Mouse (Mus musculus): ENCODE measurements around the gene Slc22a17.

DNA sequence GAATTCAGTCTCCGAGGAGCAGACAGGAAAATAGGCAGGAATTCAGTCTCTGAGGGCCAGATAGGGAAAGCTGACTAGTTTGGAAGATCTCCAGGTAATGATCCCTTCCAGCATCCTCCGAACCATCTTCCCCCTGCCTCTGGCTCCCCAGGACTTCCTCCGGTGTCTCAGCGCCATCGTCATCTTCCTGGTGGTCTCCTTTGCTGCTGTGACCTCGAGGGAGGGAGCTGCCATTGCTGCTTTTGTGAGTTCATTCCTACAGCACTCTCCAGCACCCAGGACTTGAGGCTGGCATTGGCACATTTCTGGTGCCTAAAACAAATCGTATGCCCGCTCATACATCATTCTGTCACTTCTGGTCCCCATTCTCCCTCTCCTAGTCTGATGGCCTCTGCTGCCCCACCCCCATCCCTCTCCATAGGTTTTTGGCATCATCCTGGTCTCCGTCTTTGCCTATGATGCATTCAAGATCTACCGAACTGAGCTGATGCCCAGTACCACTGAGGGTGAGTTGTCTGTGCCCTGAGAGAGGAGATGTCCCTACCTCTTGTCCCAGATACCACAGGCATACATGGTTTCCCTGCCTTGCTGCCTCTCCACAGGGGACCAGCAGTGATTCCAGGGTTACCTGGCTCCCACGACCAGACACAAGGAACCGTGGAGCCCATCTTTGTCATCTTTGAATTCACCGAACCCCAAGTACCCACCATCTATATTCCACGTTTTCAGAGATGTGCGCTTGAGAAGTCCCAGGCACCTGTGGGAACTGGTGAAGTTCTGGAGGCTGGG is 25.7 kb upstream of the Slc22a17 start:
- TF ChIP-seq TAL1 (IDR thresholded peaks at IDR 0.05; ENCODE audit: low read length) (no peak), GATA1 (IDR thresholded peaks at IDR 0.05; ENCODE audit: low read length) (no peak)

Data from erythroblast, embryonic 14.5 days (primary cell).